Mouse (Mus musculus) splenic B cell, adult 2 months (primary cell): ENCODE measurements at regions not wholly inside any gene's neighbourhood (a gene's known extent, or its start where the extent isn't known, plus 50 kb on each side); places are given as distances from the start of the nearest gene placed in this dataset.

ENCODE experiments used
- DNase-seq: peaks from one replicate; pipeline ENCODE4 v3.0.0-alpha.2; 2011; ENCODE audit warnings: low read depth, low spot score
- H3K27me3 ChIP-seq: 2 replicates; pipeline ENCODE4 v1.6.1; 2012; ENCODE audit warnings: mild to moderate bottlenecking, low read length, moderate library complexity, mixed read lengths; ENCODE audit not compliant: control insufficient read depth, poor library complexity, insufficient read depth, severe bottlenecking
- H3K36me3 ChIP-seq: 2 replicates; pipeline ENCODE4 v1.6.1; 2012; ENCODE audit warnings: mild to moderate bottlenecking, low read length, moderate library complexity, mixed read lengths; ENCODE audit not compliant: control insufficient read depth, poor library complexity, insufficient read depth, severe bottlenecking

GRCm38 (mm10) chr2:21908813-21909480, 318.4 kb upstream of the Myo3a start:
- DNase-seq: no peak
- Histone ChIP-seq H3K27me3 (no peaks in the 10 kb centered on the region), H3K36me3 (no peaks in the 10 kb centered on the region)

GRCm38 (mm10) chr2:21909481-21909966, 317.8 kb upstream of the Myo3a start:
- Histone ChIP-seq H3K36me3 (no peaks in the 10 kb centered on the region), H3K27me3 (no peaks in the 10 kb centered on the region)
- peak; percentile 20 for DNase-seq

GRCm38 (mm10) chr2:21917804-21918690, 309.3 kb upstream of the Myo3a start:
- no peak for DNase-seq
- Histone ChIP-seq H3K36me3 (no peaks in the 10 kb centered on the region), H3K27me3 (no peaks in the 10 kb centered on the region)

GRCm38 (mm10) chr2:21919091-21919490, 308.2 kb upstream of the Myo3a start:
- Histone ChIP-seq H3K27me3 (no peaks in the 10 kb centered on the region), H3K36me3 (no peaks in the 10 kb centered on the region)
- no peak for DNase-seq

- no peak for DNase-seq
- H3K36me3 ChIP-seq: no peaks in the 10 kb centered on the region
Measured at GRCm38 (mm10) chr2:21927656-21928055, 299.6 kb upstream of the Myo3a start.

GRCm38 (mm10) chr2:21939993-21940392, 287.3 kb upstream of the Myo3a start:
- no peaks in the 10 kb centered on the region for H3K36me3 ChIP-seq
- no peaks in the 10 kb centered on the region for H3K27me3 ChIP-seq
- no peak for DNase-seq

More at GRCm38 (mm10) chr2:21927656-21928055, 299.6 kb upstream of the Myo3a start:
- no peaks in the 10 kb centered on the region for H3K27me3 ChIP-seq

- Histone ChIP-seq H3K27me3 (no peaks in the 10 kb centered on the region), H3K36me3 (no peaks in the 10 kb centered on the region)
- peak; percentile 16 for DNase-seq
Measured at GRCm38 (mm10) chr2:21940797-21941487, 286.4 kb upstream of the Myo3a start.

- Histone ChIP-seq H3K36me3 (no peaks in the 10 kb centered on the region), H3K27me3 (no peaks in the 10 kb centered on the region)
- DNase-seq: no peak
Measured at GRCm38 (mm10) chr2:21941488-21942000, 285.8 kb upstream of the Myo3a start.

GRCm38 (mm10) chr2:21943676-21944075, 283.6 kb upstream of the Myo3a start:
- Histone ChIP-seq H3K36me3 (no peaks in the 10 kb centered on the region), H3K27me3 (no peaks in the 10 kb centered on the region)
- DNase-seq: no peak

- Histone ChIP-seq H3K27me3 (no peaks in the 10 kb centered on the region), H3K36me3 (no peaks in the 10 kb centered on the region)
- DNase-seq: no peak
Measured at GRCm38 (mm10) chr2:21946484-21946883, 280.8 kb upstream of the Myo3a start.

GRCm38 (mm10) chr2:21951279-21951678, 276.0 kb upstream of the Myo3a start:
- no peak for DNase-seq
- no peaks in the 10 kb centered on the region for H3K36me3 ChIP-seq
- H3K27me3 ChIP-seq: no peaks in the 10 kb centered on the region

GRCm38 (mm10) chr2:21956112-21956963, 271.0 kb upstream of the Myo3a start:
- Histone ChIP-seq H3K36me3 (no peaks in the 10 kb centered on the region), H3K27me3 (no peaks in the 10 kb centered on the region)
- DNase-seq: no peak

GRCm38 (mm10) chr2:21958365-21958764, 268.9 kb upstream of the Myo3a start:
- Histone ChIP-seq H3K36me3 (no peaks in the 10 kb centered on the region), H3K27me3 (no peaks in the 10 kb centered on the region)
- peak; percentile 2 for DNase-seq

- H3K27me3 ChIP-seq: no peaks in the 10 kb centered on the region
- no peaks in the 10 kb centered on the region for H3K36me3 ChIP-seq
- DNase-seq: no peak
Measured at GRCm38 (mm10) chr2:21958802-21959201, 268.5 kb upstream of the Myo3a start.
